Mouse (Mus musculus) CD8-positive naive resting alpha-beta T cell, adult 57 days (primary cell): ENCODE measurements around the gene Apol7b. TPM values are rescaled to one million over a fixed set of nuclear protein-coding genes. Genes with fewer than 3 reads are reported as not detected.

ENCODE experiments used
- total RNA-seq: library from RNA; stranded (reverse); gene quantifications from one replicate; pipeline ENCODE4 v1.2.4, GENCODE M21; 2023

The Apol7b gene
- 2.5 TPM for total RNA-seq

GRCm38 (mm10) chr15:77447392-77447791 lies at the start of gene Apol7b:
Gene Apol7b (minus strand): TSS chr15:77447492.

GRCm38 (mm10) chr15:77476693-77477092 lies 29.4 kb upstream of the Apol7b start, which contains the start of gene Apol10a:
Gene Apol10a (plus strand): TSS chr15:77477047.

GRCm38 (mm10) chr15:77411035-77411434 lies 36.3 kb downstream of the Apol7b start, which contains the start of gene Apol9a:
Gene Apol9a (minus strand): TSS chr15:77411135.

GRCm38 (mm10) chr15:77399027-77399426 lies 48.3 kb downstream of the Apol7b start, which contains the start of gene Apol7a:
Gene Apol7a (minus strand): TSS chr15:77399110.

Other genes with a start within 250 kb of the Apol7b start
- not detected for gene Rbfox2, start 140.5 kb downstream of the Apol7b start, total RNA-seq
- not detected for gene Apol7a, start 48.4 kb downstream of the Apol7b start, total RNA-seq
- gene Apol9a, start 36.4 kb downstream of the Apol7b start, total RNA-seq = 1.1 TPM
- not detected for gene Apol10a, start 29.6 kb upstream of the Apol7b start, total RNA-seq
- 2.7 TPM for gene Apol11a, start 60.8 kb upstream of the Apol7b start, total RNA-seq
- gene Apol7c, start 85.8 kb upstream of the Apol7b start, total RNA-seq = 1.5 TPM
- not detected for gene 1700025B11Rik, start 114.4 kb upstream of the Apol7b start, total RNA-seq
- gene Apol10b, start 148.6 kb upstream of the Apol7b start, total RNA-seq = 1.3 TPM
- gene Gm36245, start 151.8 kb upstream of the Apol7b start, total RNA-seq = not detected
- 8.4 TPM for gene Apol11b, start 195.8 kb upstream of the Apol7b start, total RNA-seq